Mouse (Mus musculus) intestine, embryonic 16.5 days (tissue): ENCODE measurements around the gene Acy3. TPM values are rescaled to one million over a fixed set of nuclear protein-coding genes. Genes with fewer than 3 reads are reported as not detected.
A peak's percentile ranks its signal among the peaks of the same experiment; 100 is the strongest.

Experiments
- ATAC-seq: fragments of 200-750 bp; cut with Nextera tagmentation; 2 replicates; pipeline ENCODE4 v1.8.0; 2017; ENCODE audit warnings: moderate TSS enrichment, moderate library complexity
- H3K27ac ChIP-seq: fragments of 300-500 bp; sonication (generic); 2 replicates; pipeline ENCODE4 v1.5.1; 2014; ENCODE audit warnings: mild to moderate bottlenecking, low read length
- H3K27me3 ChIP-seq: fragments of 300-500 bp; sonication (generic); replicated peaks from 2 replicates; pipeline ENCODE4 v1.6.1; 2014; ENCODE audit warnings: low read length, control low read depth, mixed read lengths; ENCODE audit not compliant: control insufficient read depth, insufficient read depth
- H3K36me3 ChIP-seq: fragments of 300-500 bp; sonication (generic); 2 replicates; pipeline ENCODE4 v1.6.1; 2014; ENCODE audit warnings: low read length, control low read depth; ENCODE audit not compliant: control insufficient read depth, insufficient read depth
- H3K4me1 ChIP-seq: fragments of 300-500 bp; sonication (generic); 2 replicates; pipeline ENCODE4 v1.6.1; 2014; ENCODE audit warnings: low read length, control low read depth, mixed read lengths; ENCODE audit not compliant: control insufficient read depth, insufficient read depth
- H3K4me2 ChIP-seq: fragments of 300-500 bp; sonication (generic); 2 replicates; pipeline ENCODE4 v1.6.1; 2014; ENCODE audit warnings: low read depth, low read length, control low read depth
- H3K4me3 ChIP-seq: fragments of 300-500 bp; sonication (generic); 2 replicates; pipeline ENCODE4 v1.5.1; 2014; ENCODE audit warnings: mild to moderate bottlenecking, low read length
- H3K9ac ChIP-seq: fragments of 300-500 bp; sonication (generic); 2 replicates; pipeline ENCODE4 v1.6.1; 2014; ENCODE audit warnings: low read depth, low read length
- H3K9me3 ChIP-seq: fragments of 300-500 bp; sonication (generic); 2 replicates; pipeline ENCODE4 v1.6.1; 2016; ENCODE audit warnings: low read length, control low read depth; ENCODE audit not compliant: control insufficient read depth
- WGBS: fragments of 180-500 bp; shearing (Covaris S2); extraction: QIAGEN DNeasy Blood & Tissue Kit; methylation state at CpG from one replicate; pipeline ENCODE4 v1.1.7; 2014; 5-methylcytosine and 5-hydroxymethylcytosine counted together
- polyA plus RNA-seq: library from polyadenylated mRNA; unstranded; fragments of >200 nt; fragmentation: Nextera tagmentation; extraction: Ambion mirVana; gene quantifications from 2 replicates; pipeline ENCODE4 v1.2.1, GENCODE M21; 2015

Acy3 gene
- polyA plus RNA-seq, 1 experiment from 2014 or later = 16.9 TPM

GRCm38 (mm10) chr19:3988066-3988465 is 1.7 kb downstream of the Acy3 start:
- ATAC-seq = no peak
- no peaks in the 10 kb centered on the region for H3K27me3 ChIP-seq
- H3K4me2 ChIP-seq = no peak overlapping the region
- H3K9me3 ChIP-seq = no peaks in the 10 kb centered on the region
- H3K36me3 ChIP-seq = no peaks in the 10 kb centered on the region; the same call in 1 of the 2 replicates
- H3K27ac ChIP-seq = no peak overlapping the region
- 87% methylated on average over 14 of the region's 14 CpGs for WGBS
- H3K9ac ChIP-seq = no peak overlapping the region
- peaks cover 24% of the 10 kb centered on the region for H3K4me1 ChIP-seq
- no peak overlapping the region for H3K4me3 ChIP-seq

GRCm38 (mm10) chr19:3988750-3989149 is 2.4 kb downstream of the Acy3 start:
- H3K4me3 ChIP-seq = no peak overlapping the region
- 91% methylated on average over 4 of the region's 4 CpGs for WGBS
- no peaks in the 10 kb centered on the region; the same call in 1 of the 2 replicates for H3K36me3 ChIP-seq
- no peak overlapping the region for H3K27ac ChIP-seq
- no peaks in the 10 kb centered on the region for H3K27me3 ChIP-seq
- no peaks in the 10 kb centered on the region for H3K9me3 ChIP-seq
- no peak for ATAC-seq
- H3K9ac ChIP-seq = no peak overlapping the region
- H3K4me1 ChIP-seq = peaks cover 24% of the 10 kb centered on the region
- no peak overlapping the region for H3K4me2 ChIP-seq

- H3K4me3 ChIP-seq = no peak overlapping the region
- ATAC-seq = no peak
- H3K9ac ChIP-seq = no peak overlapping the region
- WGBS = 42% methylated on average over 6 of the region's 6 CpGs
- H3K27me3 ChIP-seq = no peaks in the 10 kb centered on the region
- no peaks in the 10 kb centered on the region for H3K9me3 ChIP-seq
- no peaks in the 10 kb centered on the region; the same call in 1 of the 2 replicates for H3K36me3 ChIP-seq
- H3K4me1 ChIP-seq = peaks cover 22% of the 10 kb centered on the region
- no peak overlapping the region for H3K27ac ChIP-seq
- H3K4me2 ChIP-seq = no peak overlapping the region
Measured at GRCm38 (mm10) chr19:3990804-3991203, 4.4 kb downstream of the Acy3 start.

GRCm38 (mm10) chr19:3991562-3991961 is 5.2 kb downstream of the Acy3 start:
- Histone ChIP-seq H3K36me3 (no peaks in the 10 kb centered on the region; the same call in 1 of the 2 replicates), H3K27ac (no peak overlapping the region), H3K27me3 (no peaks in the 10 kb centered on the region), H3K4me1 (peaks cover 14% of the 10 kb centered on the region), H3K9me3 (no peaks in the 10 kb centered on the region), H3K4me2 (no peak overlapping the region), H3K9ac (no peak overlapping the region), H3K4me3 (no peak overlapping the region)
- 94% methylated on average over 3 of the region's 3 CpGs for WGBS
- ATAC-seq = no peak

- Histone ChIP-seq H3K4me1 (peaks cover 10% of the 10 kb centered on the region), H3K27me3 (no peaks in the 10 kb centered on the region), H3K27ac (no peak overlapping the region), H3K36me3 (no peaks in the 10 kb centered on the region; the same call in 1 of the 2 replicates), H3K4me3 (no peak overlapping the region), H3K9ac (no peak overlapping the region), H3K9me3 (no peaks in the 10 kb centered on the region), H3K4me2 (no peak overlapping the region)
- no peak for ATAC-seq
- 84% methylated on average over 3 of the region's 3 CpGs for WGBS
Measured at GRCm38 (mm10) chr19:3991966-3992365, 5.6 kb downstream of the Acy3 start.

GRCm38 (mm10) chr19:3992416-3992815 is 6.0 kb downstream of the Acy3 start, which contains the start of gene Tbx10:
Tbx10 (plus strand) TSS chr19:3992752.
- WGBS = 64% methylated on average over 5 of the region's 5 CpGs
- Histone ChIP-seq H3K9ac (peak within 1 kb of the TSS; percentile 38; the same call in 1 of the 2 replicates), H3K27ac (no peak within 1 kb of the TSS), H3K9me3 (no peaks in the 10 kb centered on the region), H3K4me1 (peaks cover 6% of the 10 kb centered on the region), H3K36me3 (no peaks in the 10 kb centered on the region; the same call in 1 of the 2 replicates), H3K4me3 (no peak within 1 kb of the TSS), H3K4me2 (no peak within 1 kb of the TSS), H3K27me3 (no peaks in the 10 kb centered on the region)
- ATAC-seq = no peak

- no peak overlapping the region for H3K4me3 ChIP-seq
- H3K27me3 ChIP-seq = no peaks in the 10 kb centered on the region
- H3K4me1 ChIP-seq = peaks cover 12% of the 10 kb centered on the region
- no peak for ATAC-seq
- H3K27ac ChIP-seq = no peak overlapping the region
- H3K9me3 ChIP-seq = no peaks in the 10 kb centered on the region
- WGBS = 62% methylated on average over 6 of the region's 6 CpGs
- no peaks in the 10 kb centered on the region for H3K36me3 ChIP-seq
- H3K9ac ChIP-seq = no peak overlapping the region
- no peak overlapping the region for H3K4me2 ChIP-seq
Measured at GRCm38 (mm10) chr19:3994932-3995331, 8.6 kb downstream of the Acy3 start.

- WGBS = 71% methylated on average over 3 of the region's 3 CpGs
- H3K36me3 ChIP-seq = no peaks in the 10 kb centered on the region
- no peak overlapping the region for H3K27ac ChIP-seq
- no peak overlapping the region for H3K4me2 ChIP-seq
- H3K27me3 ChIP-seq = no peaks in the 10 kb centered on the region
- H3K4me3 ChIP-seq = no peak overlapping the region
- ATAC-seq = no peak
- no peak overlapping the region for H3K9ac ChIP-seq
- no peaks in the 10 kb centered on the region for H3K9me3 ChIP-seq
- peaks cover 12% of the 10 kb centered on the region for H3K4me1 ChIP-seq
Measured at GRCm38 (mm10) chr19:3995505-3995904, 9.1 kb downstream of the Acy3 start.

GRCm38 (mm10) chr19:3996106-3996505 is 9.7 kb downstream of the Acy3 start:
- Histone ChIP-seq H3K27ac (no peak overlapping the region), H3K4me2 (no peak overlapping the region), H3K4me1 (peaks cover 14% of the 10 kb centered on the region), H3K4me3 (no peak overlapping the region), H3K9me3 (no peaks in the 10 kb centered on the region), H3K36me3 (no peaks in the 10 kb centered on the region), H3K9ac (no peak overlapping the region), H3K27me3 (no peaks in the 10 kb centered on the region)
- WGBS = 76% methylated on average over 7 of the region's 7 CpGs
- ATAC-seq = no peak

GRCm38 (mm10) chr19:3996747-3997146 is 10.4 kb downstream of the Acy3 start:
- H3K4me2 ChIP-seq = no peak overlapping the region
- no peaks in the 10 kb centered on the region for H3K27me3 ChIP-seq
- no peak overlapping the region for H3K9ac ChIP-seq
- no peak for ATAC-seq
- no peaks in the 10 kb centered on the region for H3K9me3 ChIP-seq
- 82% methylated on average over 8 of the region's 8 CpGs for WGBS
- no peaks in the 10 kb centered on the region for H3K36me3 ChIP-seq
- H3K4me3 ChIP-seq = no peak overlapping the region
- no peak overlapping the region for H3K27ac ChIP-seq
- H3K4me1 ChIP-seq = peaks cover 20% of the 10 kb centered on the region
